In genomic region chr5:66730621-66731301, GRCm38 (mm10) we compare ENCODE assay signal across 8 mouse cellular contexts. TPM values are rescaled to one million over a fixed set of nuclear protein-coding genes. Genes with fewer than 3 reads are reported as not detected.
DNase-seq lines count a peak whose midpoint lies in the region; ATAC-seq and TF ChIP-seq lines count a peak whose summit lies in the region.

No protein-coding gene starts in this region.

- no peak for TF ChIP-seq POLR2A in brain, embryonic 14.5 days (IDR thresholded peaks at IDR 0.05; ENCODE audit: borderline replicate concordance, extremely low read depth, insufficient read depth, insufficient read length, poor library complexity, severe bottlenecking)

- peak; percentile 22; the same call in 1 of the 2 replicates for TF ChIP-seq CTCF in brain, embryonic 14.5 days (IDR thresholded peaks at IDR 0.05; ENCODE audit: borderline replicate concordance, extremely low read depth, insufficient read depth, insufficient read length)

- no peak overlapping the region for H3K4me3 ChIP-seq in midbrain, embryonic 11.5 days (ENCODE audit: low read depth, low read length)

- peak; percentile 89 for ATAC-seq in midbrain, embryonic 11.5 days (ENCODE audit: low FRiP score)

- no peaks in the 10 kb centered on the region for H3K27me3 ChIP-seq in midbrain, embryonic 11.5 days (ENCODE audit: control insufficient read depth, insufficient read depth, low read length)

- no peak overlapping the region for H3K9ac ChIP-seq in midbrain, embryonic 11.5 days (ENCODE audit: low read length)

- DNase-seq in adrenal gland, adult (ENCODE audit: inconsistent age in 2 of 2, low spot score in 1 of 2) = peak; percentile 48 to 82
- DNase-seq in adrenal gland, adult 18-20 months (ENCODE audit: low spot score in 2 of 2) = no peak
- peak; percentile 98 for DNase-seq in brain, embryonic 14.5 days (ENCODE audit: low read depth)
- DNase-seq in forelimb bud, embryonic 11.5 days (ENCODE audit: low read depth, low spot score) = peak; percentile 75
- peak; percentile 35 to 52 for DNase-seq in kidney, postnatal 25 days
- no peak for DNase-seq in midbrain, embryonic 11.5 days (ENCODE audit: low spot score, missing footprints)
- DNase-seq in urinary bladder, adult 18-20 months (ENCODE audit: low spot score in 2 of 2) = no peak
- no peak for DNase-seq in urinary bladder, postnatal 4 days (ENCODE audit: low spot score in 2 of 2)

- H3K9me3 ChIP-seq in midbrain, embryonic 11.5 days (ENCODE audit: control insufficient read depth, low read length) = no peaks in the 10 kb centered on the region

- WGBS in midbrain, embryonic 11.5 days = 33% methylated on average over 11 of the region's 11 CpGs

- no peaks in the 10 kb centered on the region for H3K36me3 ChIP-seq in midbrain, embryonic 11.5 days (ENCODE audit: control insufficient read depth, insufficient read depth, low read length)

- H3K27ac ChIP-seq in midbrain, embryonic 11.5 days (ENCODE audit: low read depth, low read length) = 0 out of 2 replicates have a peak overlapping the region, but pooled peaks have one; percentile 11

- peaks cover 5% of the 10 kb centered on the region for H3K4me1 ChIP-seq in midbrain, embryonic 11.5 days (ENCODE audit: control insufficient read depth, insufficient read depth, low read length)

- H3K4me2 ChIP-seq in midbrain, embryonic 11.5 days = peak overlapping the region; percentile 18; the same call in 1 of the 2 replicates

RNA-seq across cellular contexts. Expression of gene Limch1, which starts 14.9 kb away (rescaled TPM):
- total RNA-seq in adrenal gland, adult 18-20 months (2021) = 10 to 100 TPM; 53.2 to 69.4 TPM
- 22.3 and 37.8 TPM in 2 replicates for polyA plus RNA-seq in brain, embryonic 14.5 days (2012; rRNA removed)
- 50.0 and 50.5 TPM in 2 replicates for polyA plus RNA-seq in midbrain, embryonic 11.5 days (2014; fragmentation: Nextera tagmentation; extraction: Ambion mirVana)

RNA-seq across cellular contexts. Expression of gene Uchl1, which starts 54.9 kb away (rescaled TPM):
- 100 to 1,000 TPM in 1 of 2 experiments, 10 to 100 TPM in 1; 55.1 to 104 TPM for total RNA-seq in adrenal gland, adult 18-20 months (2021)
- polyA plus RNA-seq in brain, embryonic 14.5 days (2012; rRNA removed) = 1,464 and 1,575 TPM in 2 replicates
- polyA plus RNA-seq in midbrain, embryonic 11.5 days (2014; fragmentation: Nextera tagmentation; extraction: Ambion mirVana) = 473 and 474 TPM in 2 replicates

Comparison
In these comparisons a context has a peak if more than half of its experiments do, and no peak if none do; other contexts are left out.
1. DNase-seq: peak in adrenal gland, adult (2 of 2), brain, embryonic 14.5 days (single experiment), forelimb bud, embryonic 11.5 days (single experiment) and kidney, postnatal 25 days (2 of 2); none in adrenal gland, adult 18-20 months (0 of 2), midbrain, embryonic 11.5 days (single experiment), urinary bladder, adult 18-20 months (0 of 2) and urinary bladder, postnatal 4 days (0 of 2).